Mouse (Mus musculus) lung, postnatal 0 days (tissue): ENCODE measurements around the gene Gm20532.

Experiments used
- CTCF ChIP-seq: IDR thresholded peaks from 2 replicates; pipeline ENCODE4 v1.5.1; 2016; ENCODE audit warnings: antibody characterized with exemption, mild to moderate bottlenecking
- EP300 ChIP-seq: IDR thresholded peaks from 2 replicates; pipeline ENCODE4 v1.6.1; 2016; ENCODE audit warnings: antibody characterized with exemption, mild to moderate bottlenecking, control low read depth

DNA sequence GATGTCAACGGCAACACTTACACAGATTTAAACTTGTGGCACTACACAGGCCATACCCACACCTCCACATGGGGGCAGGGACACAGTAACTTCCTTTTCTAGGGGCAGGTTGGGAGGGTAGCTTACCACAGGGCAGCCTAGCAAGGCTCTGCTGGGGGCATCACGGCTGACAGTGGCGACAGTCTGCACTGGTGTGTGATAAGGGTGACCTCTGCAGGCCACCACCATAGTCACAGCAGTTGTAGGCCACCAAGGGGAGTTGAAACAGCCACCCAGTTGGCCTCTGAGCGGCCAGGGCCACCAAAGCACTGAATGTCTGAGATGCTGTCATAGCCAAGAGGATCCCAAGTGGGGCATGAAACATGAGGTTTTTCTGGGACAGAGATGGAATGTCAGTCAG is 20.2 kb upstream of the Gm20532 start:
- peak; percentile 84 for TF ChIP-seq CTCF
- no peak for TF ChIP-seq EP300
